Mouse (Mus musculus): ENCODE data around the gene Serpina11. TPM values are rescaled to one million over a fixed set of nuclear protein-coding genes. Genes with fewer than 3 reads are reported as not detected.
"Not testable (repeated sequence)": the region's sequence is repeated elsewhere in the genome, so short reads cannot be mapped to it uniquely, and the experiment has no call there.

The Serpina11 gene
- polyA plus RNA-seq, 1 experiment from 2014 or later: not detected

DNA sequence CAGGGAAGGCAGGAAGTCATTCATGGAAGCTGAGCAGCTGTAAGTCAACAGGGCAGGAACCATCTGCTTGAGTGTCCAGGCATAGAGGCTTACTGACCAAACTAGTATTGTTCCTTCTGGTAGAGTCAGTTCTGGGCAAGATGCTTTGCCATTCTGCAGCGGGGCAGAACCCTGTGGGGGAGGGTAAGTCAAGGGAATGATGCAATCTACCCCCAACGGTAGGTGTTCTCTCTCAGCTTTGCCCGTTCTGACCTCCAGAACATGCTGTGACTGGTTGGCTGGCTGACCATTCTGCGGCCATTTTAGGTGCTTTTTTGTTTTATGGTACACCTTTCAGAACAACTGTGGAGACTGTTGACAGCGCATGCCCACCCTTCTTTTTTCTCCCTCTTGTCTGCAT lies 27.4 kb downstream of the Serpina11 start:
- DNase-seq (ENCODE audit: low spot score) (no peak), ATAC-seq (ENCODE audit: low read depth) (no peak)
- H3K27me3 ChIP-seq (replicated peaks; ENCODE audit: control insufficient read depth, insufficient read depth, low read length): no peaks in the 10 kb centered on the region
- no peak overlapping the region for H3K9ac ChIP-seq (ENCODE audit: low read depth, low read length)
- H3K9me3 ChIP-seq (ENCODE audit: control insufficient read depth, low read length): no peaks in the 10 kb centered on the region
- H3K4me3 ChIP-seq (ENCODE audit: low read depth, low read length): no peak overlapping the region
- H3K4me2 ChIP-seq (ENCODE audit: low read depth, low read length): no peak overlapping the region
- no peaks in the 10 kb centered on the region for H3K36me3 ChIP-seq (ENCODE audit: control insufficient read depth, insufficient read depth, low read length)
- no peak overlapping the region for H3K27ac ChIP-seq (replicated peaks; ENCODE audit: low read depth, low read length)
- WGBS: 83% methylated on average over 5 of the region's 5 CpGs
- no peaks in the 10 kb centered on the region for H3K4me1 ChIP-seq (ENCODE audit: control insufficient read depth, insufficient read depth, low read length)

GRCm38 (mm10) chr12:103961716-103962115 lies 28.0 kb downstream of the Serpina11 start:
- H3K27ac ChIP-seq (replicated peaks; ENCODE audit: low read depth, low read length): no peak overlapping the region

GRCm38 (mm10) chr12:103958798-103959197 lies 31.0 kb downstream of the Serpina11 start, which contains the start of gene Serpina1e:
Serpina1e (minus strand) TSS chr12:103958975.
- DNase-seq (ENCODE audit: low spot score) (no peak), ATAC-seq (ENCODE audit: low read depth) (no peak)
- no peak within 1 kb of the TSS for H3K27ac ChIP-seq (replicated peaks; ENCODE audit: low read depth, low read length)
- WGBS: 84% methylated on average over 3 of the region's 3 CpGs
- H3K9ac ChIP-seq (ENCODE audit: low read depth, low read length): no peak within 1 kb of the TSS
- no peak within 1 kb of the TSS for H3K4me2 ChIP-seq (ENCODE audit: low read depth, low read length)
- H3K27me3 ChIP-seq (replicated peaks; ENCODE audit: control insufficient read depth, insufficient read depth, low read length): no peaks in the 10 kb centered on the region
- H3K4me3 ChIP-seq (ENCODE audit: low read depth, low read length): no peak within 1 kb of the TSS
- H3K4me1 ChIP-seq (ENCODE audit: control insufficient read depth, insufficient read depth, low read length): no peaks in the 10 kb centered on the region
- no peaks in the 10 kb centered on the region for H3K36me3 ChIP-seq (ENCODE audit: control insufficient read depth, insufficient read depth, low read length)
- no peaks in the 10 kb centered on the region for H3K9me3 ChIP-seq (ENCODE audit: control insufficient read depth, low read length)

More at GRCm38 (mm10) chr12:103961716-103962115, 28.0 kb downstream of the Serpina11 start:
- DNase-seq (ENCODE audit: low spot score) (no peak), ATAC-seq (ENCODE audit: low read depth) (no peak)
- WGBS: 83% methylated on average over 1 of the region's 1 CpGs
- Histone ChIP-seq H3K4me2 (ENCODE audit: low read depth, low read length) (no peak overlapping the region), H3K4me3 (ENCODE audit: low read depth, low read length) (no peak overlapping the region), H3K4me1 (ENCODE audit: control insufficient read depth, insufficient read depth, low read length) (no peaks in the 10 kb centered on the region), H3K9ac (ENCODE audit: low read depth, low read length) (no peak overlapping the region), H3K36me3 (ENCODE audit: control insufficient read depth, insufficient read depth, low read length) (no peaks in the 10 kb centered on the region), H3K27me3 (replicated peaks; ENCODE audit: control insufficient read depth, insufficient read depth, low read length) (no peaks in the 10 kb centered on the region), H3K9me3 (ENCODE audit: control insufficient read depth, low read length) (no peaks in the 10 kb centered on the region)

- H3K27me3 ChIP-seq (replicated peaks; ENCODE audit: control insufficient read depth, insufficient read depth, low read length); H3K36me3 ChIP-seq (ENCODE audit: control insufficient read depth, insufficient read depth, low read length); H3K4me3 ChIP-seq (ENCODE audit: low read depth, low read length); H3K9me3 ChIP-seq (ENCODE audit: control insufficient read depth, low read length); ATAC-seq (ENCODE audit: low read depth); DNase-seq (ENCODE audit: low spot score); H3K27ac ChIP-seq (replicated peaks; ENCODE audit: low read depth, low read length); H3K9ac ChIP-seq (ENCODE audit: low read depth, low read length); H3K4me1 ChIP-seq (ENCODE audit: control insufficient read depth, insufficient read depth, low read length); H3K4me2 ChIP-seq (ENCODE audit: low read depth, low read length): not testable (repeated sequence)
- WGBS: 88% methylated on average over 1 of the region's 2 CpGs
Measured at GRCm38 (mm10) chr12:103956555-103956954, 33.2 kb downstream of the Serpina11 start.

DNA sequence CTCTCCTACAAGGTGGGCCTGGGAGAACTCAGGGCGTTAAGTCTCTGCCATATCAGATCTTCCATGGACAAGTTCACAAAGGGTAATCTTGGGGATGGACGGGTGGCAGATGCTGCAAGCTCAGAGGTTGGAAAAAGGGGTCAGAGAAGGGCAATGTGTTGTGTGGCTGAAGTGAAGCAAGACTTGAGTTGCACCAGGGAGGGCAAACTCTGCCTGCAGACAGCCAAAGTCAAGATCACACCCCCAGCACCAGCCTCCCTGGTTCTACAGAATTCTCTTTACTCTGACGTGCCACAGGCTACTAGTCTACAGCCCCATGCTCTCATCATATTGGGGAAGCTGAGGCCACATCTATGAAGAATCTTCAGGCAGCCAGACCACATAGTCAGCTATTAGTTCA lies 36.8 kb downstream of the Serpina11 start:
- H3K27me3 ChIP-seq (replicated peaks; ENCODE audit: control insufficient read depth, insufficient read depth, low read length); DNase-seq (ENCODE audit: low spot score); H3K27ac ChIP-seq (replicated peaks; ENCODE audit: low read depth, low read length); H3K4me3 ChIP-seq (ENCODE audit: low read depth, low read length); H3K4me2 ChIP-seq (ENCODE audit: low read depth, low read length); H3K9me3 ChIP-seq (ENCODE audit: control insufficient read depth, low read length); ATAC-seq (ENCODE audit: low read depth); H3K9ac ChIP-seq (ENCODE audit: low read depth, low read length); H3K4me1 ChIP-seq (ENCODE audit: control insufficient read depth, insufficient read depth, low read length); H3K36me3 ChIP-seq (ENCODE audit: control insufficient read depth, insufficient read depth, low read length): not testable (repeated sequence)
- 74% methylated on average over 2 of the region's 3 CpGs for WGBS

DNA sequence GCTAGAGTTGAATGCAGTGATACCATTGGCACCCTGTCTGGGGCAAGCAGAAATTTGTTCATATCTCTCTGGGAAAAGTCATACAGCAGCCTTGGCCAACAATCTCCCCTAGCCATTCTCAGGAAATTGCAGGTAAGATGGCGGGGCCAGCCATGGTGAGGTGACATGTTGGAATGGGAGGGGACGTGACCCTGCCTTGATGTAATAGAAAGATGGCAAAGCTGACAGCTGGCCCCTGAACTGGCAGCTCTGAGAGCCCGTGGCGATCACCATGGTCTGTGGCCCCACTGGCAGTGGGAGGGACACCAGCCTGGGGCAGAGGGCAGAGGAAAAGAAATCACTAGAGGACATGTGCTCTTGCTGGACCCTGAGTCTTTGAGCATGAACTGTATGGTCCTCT lies 43.5 kb downstream of the Serpina11 start:
- ATAC-seq (ENCODE audit: low read depth) (no peak), DNase-seq (ENCODE audit: low spot score) (no peak)
- H3K4me2 ChIP-seq (ENCODE audit: low read depth, low read length): no peak overlapping the region
- H3K36me3 ChIP-seq (ENCODE audit: control insufficient read depth, insufficient read depth, low read length): no peaks in the 10 kb centered on the region
- H3K27ac ChIP-seq (replicated peaks; ENCODE audit: low read depth, low read length): no peak overlapping the region
- H3K4me3 ChIP-seq (ENCODE audit: low read depth, low read length): no peak overlapping the region
- H3K27me3 ChIP-seq (replicated peaks; ENCODE audit: control insufficient read depth, insufficient read depth, low read length): no peaks in the 10 kb centered on the region
- no peak overlapping the region for H3K9ac ChIP-seq (ENCODE audit: low read depth, low read length)
- H3K4me1 ChIP-seq (ENCODE audit: control insufficient read depth, insufficient read depth, low read length): no peaks in the 10 kb centered on the region
- 88% methylated on average over 4 of the region's 4 CpGs for WGBS
- H3K9me3 ChIP-seq (ENCODE audit: control insufficient read depth, low read length): no peaks in the 10 kb centered on the region

Other genes starting within 250 kb of the Serpina11 start
- not detected in 2 replicates for gene Serpina1d, start 216.4 kb downstream of the Serpina11 start, polyA plus RNA-seq (2014; fragmentation: Nextera tagmentation; extraction: Ambion mirVana)
- gene Serpina1b, start 159.6 kb downstream of the Serpina11 start, polyA plus RNA-seq (2014; fragmentation: Nextera tagmentation; extraction: Ambion mirVana): 0.18 TPM in 1 of 2 replicates, not detected in the other
- gene Serpina1a, start 126.4 kb downstream of the Serpina11 start, polyA plus RNA-seq (2014; fragmentation: Nextera tagmentation; extraction: Ambion mirVana): 0.18 TPM in 1 of 2 replicates, not detected in the other
- not detected in 2 replicates for gene Serpina1c, start 85.1 kb downstream of the Serpina11 start, polyA plus RNA-seq (2014; fragmentation: Nextera tagmentation; extraction: Ambion mirVana)
- gene Serpina1e, start 31.0 kb downstream of the Serpina11 start, polyA plus RNA-seq (2014; fragmentation: Nextera tagmentation; extraction: Ambion mirVana): not detected in 2 replicates
- 0.54 and 0.82 TPM in 2 replicates for gene Serpina9, start 23.8 kb upstream of the Serpina11 start, polyA plus RNA-seq (2014; fragmentation: Nextera tagmentation; extraction: Ambion mirVana)
- gene Serpina12, start 54.5 kb upstream of the Serpina11 start, polyA plus RNA-seq (2014; fragmentation: Nextera tagmentation; extraction: Ambion mirVana): 0.07 TPM in 1 of 2 replicates, not detected in the other
- gene Serpina5, start 111.2 kb upstream of the Serpina11 start, polyA plus RNA-seq (2014; fragmentation: Nextera tagmentation; extraction: Ambion mirVana): not detected in 2 replicates
- not detected in 2 replicates for gene Serpina3a, start 122.8 kb upstream of the Serpina11 start, polyA plus RNA-seq (2014; fragmentation: Nextera tagmentation; extraction: Ambion mirVana)
- not detected in 2 replicates for gene Serpina3b, start 138.0 kb upstream of the Serpina11 start, polyA plus RNA-seq (2014; fragmentation: Nextera tagmentation; extraction: Ambion mirVana)
- gene Serpina3c, start 163.9 kb upstream of the Serpina11 start, polyA plus RNA-seq (2014; fragmentation: Nextera tagmentation; extraction: Ambion mirVana): not detected in 2 replicates
- gene Serpina3f, start 224.6 kb upstream of the Serpina11 start, polyA plus RNA-seq (2014; fragmentation: Nextera tagmentation; extraction: Ambion mirVana): 0.09 and 0.13 TPM in 2 replicates
- 4.1 and 4.5 TPM in 2 replicates for gene Serpina3g, start 246.3 kb upstream of the Serpina11 start, polyA plus RNA-seq (2014; fragmentation: Nextera tagmentation; extraction: Ambion mirVana)